Mouse (Mus musculus): ENCODE measurements around the gene Zmym2. TPM values are rescaled to one million over a fixed set of nuclear protein-coding genes. Genes with fewer than 3 reads are reported as not detected.
A peak's percentile ranks its signal among the peaks of the same experiment; 100 is the strongest.

Zmym2 gene
- total RNA-seq, 2 experiments from 2014 or later: 35.2 to 36.8 TPM

DNA sequence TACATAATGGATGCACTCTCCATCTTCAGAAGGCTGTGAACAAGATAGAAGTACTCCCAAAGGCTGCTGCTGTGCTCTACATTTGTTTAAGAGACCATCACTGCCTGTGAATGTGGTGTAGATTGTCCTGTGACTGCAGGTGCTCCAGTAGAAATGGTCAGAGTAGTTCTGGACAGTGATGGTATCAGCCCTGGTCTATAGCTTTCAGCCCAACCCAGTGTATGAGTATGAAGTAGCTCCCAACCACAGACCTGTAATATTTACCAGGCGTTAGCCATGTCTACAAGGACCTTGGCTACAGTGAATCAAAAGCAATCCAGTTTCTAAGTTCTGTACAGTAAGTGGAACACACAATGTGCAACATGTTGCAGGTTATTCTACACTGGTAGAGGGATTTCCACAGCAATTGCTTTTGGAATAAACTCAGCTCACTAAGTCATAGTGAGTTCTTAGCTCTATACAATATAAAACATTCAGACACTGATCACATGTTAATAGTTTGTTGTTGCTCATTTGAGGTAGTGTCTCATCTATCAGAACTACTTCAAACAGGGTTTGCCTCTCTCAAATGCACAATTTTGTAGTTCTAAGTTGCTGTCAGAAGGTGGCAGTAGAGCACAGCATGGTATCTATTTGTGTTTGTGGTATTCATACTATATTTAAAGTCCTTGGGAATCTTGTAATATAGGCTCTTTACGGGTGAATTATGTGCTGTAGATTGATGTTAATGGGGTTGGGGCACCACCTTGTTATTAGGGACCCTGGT lies 77.7 kb downstream of the Zmym2 start:
- Histone ChIP-seq H3K4me3 (no peak overlapping the region), H3K27ac (no peak overlapping the region)
- no peak for DNase-seq
- peak; percentile 74 for TF ChIP-seq CTCF (IDR thresholded peaks at IDR 0.05)
- intact Hi-C loops (cut with DNase I): loop anchor here (2.0 kb wide), 1 partner anchor 95 kb away; the partner anchor contains the start of gene Gja3

DNA sequence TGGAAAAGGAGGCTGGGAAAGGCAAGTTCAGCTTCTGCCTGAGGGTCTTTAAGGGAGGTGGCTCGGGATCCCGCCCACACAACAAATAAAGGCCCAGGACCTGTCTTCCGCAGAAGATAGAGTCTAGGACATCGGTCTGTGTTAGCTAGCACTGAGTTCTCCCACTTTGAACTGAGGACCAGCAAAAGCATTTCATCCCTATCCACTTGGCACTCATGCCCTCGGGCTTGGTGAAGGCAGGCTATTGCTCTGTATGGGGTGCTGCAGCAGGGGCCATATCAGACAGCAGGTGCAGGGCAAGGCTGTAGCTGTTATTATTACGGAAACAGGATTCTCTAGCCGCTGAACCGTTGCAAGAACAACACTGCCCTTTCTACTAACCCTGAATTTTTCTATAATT lies 83.2 kb downstream of the Zmym2 start:
- H3K4me3 ChIP-seq: no peak overlapping the region
- intact Hi-C loops (cut with DNase I): no loop called here
- no peak overlapping the region for H3K27ac ChIP-seq
- TF ChIP-seq CTCF (IDR thresholded peaks at IDR 0.05): no peak
- DNase-seq: no peak

DNA sequence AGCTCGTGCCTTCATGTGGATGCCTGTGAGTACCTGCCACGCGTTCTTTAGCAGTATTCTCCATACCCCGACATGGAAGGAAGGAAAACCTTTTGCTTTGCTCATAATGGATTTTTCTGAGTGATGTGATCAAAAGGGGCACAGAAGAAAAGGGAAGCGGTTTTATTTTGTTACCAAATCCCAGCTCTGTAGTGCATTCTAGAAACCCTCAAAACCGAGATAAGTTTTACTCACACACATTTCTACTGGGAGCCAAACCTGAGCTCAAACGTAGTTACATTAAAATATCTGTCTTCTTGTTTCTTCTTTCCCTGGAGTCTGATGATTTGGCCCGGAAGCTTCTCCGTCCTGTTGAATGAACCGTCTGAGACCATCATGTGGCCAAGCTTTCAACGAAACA lies 83.7 kb downstream of the Zmym2 start:
- DNase-seq: no peak
- Histone ChIP-seq H3K27ac (no peak overlapping the region), H3K4me3 (no peak overlapping the region)
- TF ChIP-seq CTCF (IDR thresholded peaks at IDR 0.05): no peak
- intact Hi-C loops (cut with DNase I): no loop called here

- intact Hi-C loops (cut with DNase I): no loop called here
- no peak for TF ChIP-seq CTCF (IDR thresholded peaks at IDR 0.05)
- Histone ChIP-seq H3K27ac (no peak overlapping the region), H3K4me3 (no peak overlapping the region)
- DNase-seq: no peak
Observed at GRCm38 (mm10) chr14:56978045-56978655, 91.7 kb downstream of the Zmym2 start.

DNA sequence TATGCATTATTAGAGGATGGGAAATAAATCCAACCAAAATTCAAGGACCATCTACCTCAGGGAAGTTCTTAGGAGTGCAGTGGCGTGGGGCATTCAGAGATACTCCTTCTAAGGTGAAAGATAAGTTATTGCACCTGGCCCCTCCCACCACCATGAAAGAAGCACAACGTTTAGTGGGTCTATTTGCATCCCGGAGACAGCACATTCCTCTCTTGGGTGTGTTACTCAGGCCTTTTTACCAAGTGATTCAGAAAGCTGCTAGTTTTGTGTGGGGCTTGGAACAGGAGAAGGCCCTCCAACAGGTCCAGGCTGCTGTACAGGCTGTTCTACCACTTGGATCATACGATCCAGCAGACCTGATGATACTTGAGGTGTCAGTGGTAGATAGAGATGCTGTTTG lies 102.2 kb downstream of the Zmym2 start:
- no peak overlapping the region for H3K4me3 ChIP-seq
- DNase-seq: no peak
- intact Hi-C loops (cut with DNase I): no loop called here
- TF ChIP-seq CTCF (IDR thresholded peaks at IDR 0.05): no peak
- no peak overlapping the region for H3K27ac ChIP-seq

Other genes starting within 250 kb of the Zmym2 start
- gene Mphosph8, start 218.4 kb upstream of the Zmym2 start, total RNA-seq (2021): 10 to 100 TPM; 14.0 to 15.0 TPM
- 10 to 100 TPM in 1 of 2 experiments, 1 to 10 TPM in 1; 9.5 to 12.1 TPM for gene Pspc1, start 108.3 kb upstream of the Zmym2 start, total RNA-seq (2021)
- gene Zmym5, start 74.9 kb upstream of the Zmym2 start, total RNA-seq (2021): 10 to 100 TPM; 18.5 to 22.5 TPM
- under 1 TPM; 0.25 to 0.54 TPM for gene Gja3, start 171.4 kb downstream of the Zmym2 start, total RNA-seq (2021)
- gene Gjb2, start 218.0 kb downstream of the Zmym2 start, total RNA-seq (2021): under 1 TPM in 1 of 2 experiments, not detected in 1; 0.28 TPM
- not detected for gene Gm4491, start 229.2 kb downstream of the Zmym2 start, total RNA-seq (2021)
- gene Gjb6, start 247.0 kb downstream of the Zmym2 start, total RNA-seq (2021): not detected

Measured in gastrocnemius, adult 2 months (tissue).